Mouse (Mus musculus): ENCODE data around the gene Castor1. TPM values are rescaled to one million over a fixed set of nuclear protein-coding genes. Genes with fewer than 3 reads are reported as not detected.

Castor1 gene
- total and polyA plus RNA-seq, 3 experiments = 4.7 to 23.7 (median 13.0) TPM

GRCm38 (mm10) chr11:4223393-4224188 lies 5.6 kb downstream of the Castor1 start:
- no peak for TF ChIP-seq JUN (IDR thresholded peaks at IDR 0.05; ENCODE audit: insufficient read depth, low read depth, low read length)
- no peak for TF ChIP-seq ZNF384 (IDR thresholded peaks at IDR 0.05; ENCODE audit: low read depth, low read length)
- TF ChIP-seq NRF1 (IDR thresholded peaks at IDR 0.05; ENCODE audit: low read depth, low read length) = no peak
- TF ChIP-seq MXI1 (IDR thresholded peaks at IDR 0.05; ENCODE audit: low read depth, low read length) = no peak
- no peak for TF ChIP-seq UBTF (IDR thresholded peaks at IDR 0.05; ENCODE audit: low read depth, low read length)
- no peak for TF ChIP-seq MAFK (IDR thresholded peaks at IDR 0.05; ENCODE audit: insufficient replicate concordance, low read length)
- H3K9ac ChIP-seq (ENCODE audit: insufficient read depth, low read depth) = no peak overlapping the region
- no peak for DNase-seq (ENCODE audit: extremely low read depth)
- H3K4me1 ChIP-seq (ENCODE audit: control insufficient read depth in 1 of 2, insufficient read depth in 2 of 2) = peaks cover 23 to 55% of the 10 kb centered on the region in 2 experiments
- H3K9me3 ChIP-seq (replicated peaks; ENCODE audit: low read length) = no peaks in the 10 kb centered on the region
- no peak overlapping the region for H3K4me3 ChIP-seq (replicated peaks in 1 of 3; ENCODE audit: low read depth in 2 of 3, low read length in 2 of 3, poor library complexity in 1 of 3)
- H3K79me2 ChIP-seq (replicated peaks; ENCODE audit: control insufficient read depth, extremely low read depth, insufficient read depth, poor library complexity, severe bottlenecking) = no peaks in the 10 kb centered on the region
- no peak overlapping the region for H3K27ac ChIP-seq (ENCODE audit: insufficient read depth, low read depth)
- no peaks in the 10 kb centered on the region for H3K27me3 ChIP-seq (replicated peaks)
- H3K4me2 ChIP-seq (ENCODE audit: insufficient read depth, low read depth, poor library complexity, severe bottlenecking) = no peak overlapping the region
- peaks cover 0 to 3% of the 10 kb centered on the region in 2 experiments for H3K36me3 ChIP-seq (replicated peaks in 1 of 2; ENCODE audit: control insufficient read depth in 1 of 2, insufficient read depth in 1 of 2, low read length in 1 of 2)
- in situ Hi-C loops (cut with MboI; ENCODE audit: low pct_ligation_motif_present, low pct_unique_long_range_greater_than_20kb, low sequenced_read_pairs) (loop anchor here (5.0 kb wide), 1 partner anchor 34 kb away; the partner anchor contains the start of gene Lif), dilution Hi-C loops (cut with MboI; ENCODE audit: extremely low pct_ligation_motif_present, extremely low pct_unique_long_range_greater_than_20kb, low sequenced_read_pairs) (no loop called here)

- in situ Hi-C loops (cut with MboI; ENCODE audit: low pct_ligation_motif_present, low pct_unique_long_range_greater_than_20kb, low sequenced_read_pairs) (loop anchor here (5.0 kb wide), 1 partner anchor 33 kb away; the partner anchor contains the start of gene Lif), dilution Hi-C loops (cut with MboI; ENCODE audit: extremely low pct_ligation_motif_present, extremely low pct_unique_long_range_greater_than_20kb, low sequenced_read_pairs) (no loop called here)
- TF ChIP-seq JUND (conservative IDR thresholded peaks at IDR 0.05; ENCODE audit: low read depth, low read length) = no peak
- TF ChIP-seq CTCF (conservative IDR thresholded peaks at IDR 0.05 in 1 of 2, IDR thresholded peaks at IDR 0.05 in 1 of 2; ENCODE audit: low read depth in 2 of 2, low read length in 2 of 2) = no peak
- TF ChIP-seq JUN (IDR thresholded peaks at IDR 0.05; ENCODE audit: insufficient read depth, low read depth, low read length) = no peak
- TF ChIP-seq USF2 (conservative IDR thresholded peaks at IDR 0.05; ENCODE audit: low read depth, low read length) = no peak
- TF ChIP-seq MAZ (IDR thresholded peaks at IDR 0.05; ENCODE audit: low read depth, low read length) = no peak
- TF ChIP-seq RAD21 (IDR thresholded peaks at IDR 0.05; ENCODE audit: low read depth, low read length) = no peak
- no peak for TF ChIP-seq MAFK (IDR thresholded peaks at IDR 0.05; ENCODE audit: insufficient replicate concordance, low read length)
- TF ChIP-seq ELF1 (IDR thresholded peaks at IDR 0.05; ENCODE audit: low read depth, low read length) = no peak
- TF ChIP-seq KAT2A (IDR thresholded peaks at IDR 0.05; ENCODE audit: insufficient replicate concordance, low read length) = no peak
- TF ChIP-seq MEF2A (IDR thresholded peaks at IDR 0.05; ENCODE audit: borderline replicate concordance, low read depth, low read length) = no peak
- TF ChIP-seq E2F4 (IDR thresholded peaks at IDR 0.05; ENCODE audit: insufficient replicate concordance, low read depth, low read length) = no peak
- TF ChIP-seq GABPA (IDR thresholded peaks at IDR 0.05; ENCODE audit: insufficient replicate concordance, low read depth, low read length) = no peak
- TF ChIP-seq CHD1 (IDR thresholded peaks at IDR 0.05; ENCODE audit: low read depth, low read length) = no peak
- no peak for TF ChIP-seq MYC (IDR thresholded peaks at IDR 0.05; ENCODE audit: low read depth, low read length)
- no peak for TF ChIP-seq CHD2 (IDR thresholded peaks at IDR 0.05; ENCODE audit: low read length)
- no peak for TF ChIP-seq TBP (conservative IDR thresholded peaks at IDR 0.05; ENCODE audit: low read depth, low read length)
- peaks cover 23 to 49% of the 10 kb centered on the region in 2 experiments for H3K4me1 ChIP-seq (ENCODE audit: control insufficient read depth in 1 of 2, insufficient read depth in 2 of 2)
- DNase-seq (ENCODE audit: extremely low read depth) = no peak
- H3K36me3 ChIP-seq (replicated peaks in 1 of 2; ENCODE audit: control insufficient read depth in 1 of 2, insufficient read depth in 1 of 2, low read length in 1 of 2) = peaks cover 0 to 6% of the 10 kb centered on the region in 2 experiments
- H3K27ac ChIP-seq (ENCODE audit: insufficient read depth, low read depth) = no peak overlapping the region
- H3K4me3 ChIP-seq (replicated peaks in 1 of 3; ENCODE audit: low read depth in 2 of 3, low read length in 2 of 3, poor library complexity in 1 of 3) = no peak overlapping the region
- no peaks in the 10 kb centered on the region for H3K9me3 ChIP-seq (replicated peaks; ENCODE audit: low read length)
- H3K79me2 ChIP-seq (replicated peaks; ENCODE audit: control insufficient read depth, extremely low read depth, insufficient read depth, poor library complexity, severe bottlenecking) = no peaks in the 10 kb centered on the region
- H3K27me3 ChIP-seq (replicated peaks) = no peaks in the 10 kb centered on the region
- H3K9ac ChIP-seq (ENCODE audit: insufficient read depth, low read depth) = no peak overlapping the region
- H3K4me2 ChIP-seq (ENCODE audit: insufficient read depth, low read depth, poor library complexity, severe bottlenecking) = no peak overlapping the region
Measured at GRCm38 (mm10) chr11:4224223-4224622, 6.2 kb downstream of the Castor1 start.
